ENCODE assay signal across 7 mouse cellular contexts in the genomic region with DNA sequence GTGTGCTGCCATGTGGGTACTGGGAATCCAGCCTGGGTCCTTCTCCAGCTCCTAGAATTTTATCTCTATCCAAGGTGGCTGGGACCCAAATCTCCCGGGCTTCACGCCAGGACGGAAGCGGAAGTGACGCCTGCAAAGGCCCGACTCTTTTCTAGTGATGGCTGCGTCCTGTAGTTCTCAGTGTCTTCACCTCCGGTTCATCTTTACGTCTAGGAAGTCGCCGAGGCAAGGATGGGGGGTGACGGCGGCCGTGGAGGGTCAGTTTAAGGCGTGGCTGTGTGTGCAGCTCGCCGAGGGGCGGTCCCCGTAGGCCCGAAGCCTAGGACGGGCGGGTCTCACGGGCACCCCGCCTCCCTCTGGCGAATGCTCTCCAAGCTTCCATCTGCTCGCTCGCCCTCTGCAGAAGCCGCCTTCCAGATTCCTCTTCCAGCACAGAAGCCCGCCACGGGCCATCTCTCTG. TPM values are rescaled to one million over a fixed set of nuclear protein-coding genes. Genes with fewer than 3 reads are reported as not detected.
DNase-seq lines count a peak whose midpoint lies in the region; ATAC-seq lines count a peak whose summit lies in the region.

A gene (plus strand): TSS at position 117 of the 460 bp plus-strand sequence.

- H3K4me2 ChIP-seq in intestine, embryonic 15.5 days (replicated peaks), result peak within 1 kb of the TSS; percentile 56

- WGBS in intestine, embryonic 15.5 days, result under 1% methylated on average over 30 of the region's 30 CpGs
- 1% methylated on average over 30 of the region's 30 CpGs for WGBS in midbrain, embryonic 10.5 days

- no peaks in the 10 kb centered on the region for H3K9me3 ChIP-seq in intestine, embryonic 15.5 days
- no peaks in the 10 kb centered on the region; the same call in 1 of the 2 replicates for H3K9me3 ChIP-seq in midbrain, embryonic 10.5 days (replicated peaks)

- peak; percentile 99 for DNase-seq in adrenal gland, adult 2 months
- peak; percentile 89 for DNase-seq in embryo, embryonic 11.5 days (ENCODE audit: low read depth, low spot score)
- peak; percentile 97 to 98 for DNase-seq in gastrocnemius, postnatal 36 days
- DNase-seq in left cerebral cortex, postnatal 25 days (ENCODE audit: low spot score in 2 of 2), result peak; percentile 100
- peak; percentile 98 for DNase-seq in midbrain, embryonic 10.5 days (ENCODE audit: low spot score)
- peak; percentile 98 for DNase-seq in right cerebral cortex, postnatal 4 days

- H3K4me3 ChIP-seq in intestine, embryonic 15.5 days (replicated peaks), result peak within 1 kb of the TSS; percentile 65
- peak within 1 kb of the TSS; percentile 67 for H3K4me3 ChIP-seq in midbrain, embryonic 10.5 days

- H3K9ac ChIP-seq in intestine, embryonic 15.5 days, result peak within 1 kb of the TSS; percentile 74

- ATAC-seq in intestine, embryonic 15.5 days, result peak; percentile 99

- intact Hi-C loops in gastrocnemius, postnatal 36 days (cut with DNase I), result no loop called here
- intact Hi-C loops in left cerebral cortex, postnatal 25 days (cut with DNase I), result loop anchor here (1.0 to 5.0 kb wide), 5 partner anchors 26 to 119 kb away; a partner anchor contains a TSS

- 0 out of 2 replicates have a peak, but pooled peaks cover 2% of the 10 kb centered on the region for H3K36me3 ChIP-seq in intestine, embryonic 15.5 days
- H3K36me3 ChIP-seq in midbrain, embryonic 10.5 days, result peaks cover 29% of the 10 kb centered on the region

- peak within 1 kb of the TSS; percentile 86 for H3K27ac ChIP-seq in intestine, embryonic 15.5 days
- H3K27ac ChIP-seq in midbrain, embryonic 10.5 days (replicated peaks), result peak within 1 kb of the TSS; percentile 91

- H3K27me3 ChIP-seq in intestine, embryonic 15.5 days (replicated peaks), result no peaks in the 10 kb centered on the region; the same call in 1 of the 2 replicates
- H3K27me3 ChIP-seq in midbrain, embryonic 10.5 days (ENCODE audit: low read depth, poor library complexity, severe bottlenecking), result peaks cover 21% of the 10 kb centered on the region

- no peaks in the 10 kb centered on the region for H3K4me1 ChIP-seq in intestine, embryonic 15.5 days (replicated peaks)
- peaks cover 6% of the 10 kb centered on the region; the same call in 1 of the 2 replicates for H3K4me1 ChIP-seq in midbrain, embryonic 10.5 days

RNA-seq across cellular contexts. Expression of the gene that starts here (rescaled TPM):
- 1 to 10 TPM; 6.9 to 7.7 TPM for total RNA-seq in adrenal gland, adult 2 months (2021)
- polyA plus RNA-seq in adrenal gland, adult 2 months (2012; rRNA removed), result 1.1 and 1.6 TPM in 2 replicates
- 1 to 10 TPM; 2.6 to 3.0 TPM for total RNA-seq in gastrocnemius, postnatal 36 days (2021)
- 12.0 and 13.8 TPM in 2 replicates for polyA plus RNA-seq in intestine, embryonic 15.5 days (2015; fragmentation: Nextera tagmentation; extraction: Ambion mirVana)
- total RNA-seq in left cerebral cortex, postnatal 25 days (2021), result 10 to 100 TPM; 17.3 to 23.3 TPM
- 18.9 and 20.2 TPM in 2 replicates for polyA plus RNA-seq in midbrain, embryonic 10.5 days (2016; fragmentation: Nextera tagmentation; extraction: Ambion mirVana)

Comparison
In these comparisons a context has a peak if more than half of its experiments do, and no peak if none do; other contexts are left out.
1. Peak in every context shown above with its lines: DNase-seq, ATAC-seq, H3K4me3 ChIP-seq and H3K27ac ChIP-seq.